Mouse (Mus musculus): Measurements from ENCODE around the gene Nedd9. TPM values are rescaled to one million over a fixed set of nuclear protein-coding genes. Genes with fewer than 3 reads are reported as not detected.

Nedd9 gene
- total RNA-seq, 2 experiments from 2014 or later = 19.8 to 24.1 TPM

DNA sequence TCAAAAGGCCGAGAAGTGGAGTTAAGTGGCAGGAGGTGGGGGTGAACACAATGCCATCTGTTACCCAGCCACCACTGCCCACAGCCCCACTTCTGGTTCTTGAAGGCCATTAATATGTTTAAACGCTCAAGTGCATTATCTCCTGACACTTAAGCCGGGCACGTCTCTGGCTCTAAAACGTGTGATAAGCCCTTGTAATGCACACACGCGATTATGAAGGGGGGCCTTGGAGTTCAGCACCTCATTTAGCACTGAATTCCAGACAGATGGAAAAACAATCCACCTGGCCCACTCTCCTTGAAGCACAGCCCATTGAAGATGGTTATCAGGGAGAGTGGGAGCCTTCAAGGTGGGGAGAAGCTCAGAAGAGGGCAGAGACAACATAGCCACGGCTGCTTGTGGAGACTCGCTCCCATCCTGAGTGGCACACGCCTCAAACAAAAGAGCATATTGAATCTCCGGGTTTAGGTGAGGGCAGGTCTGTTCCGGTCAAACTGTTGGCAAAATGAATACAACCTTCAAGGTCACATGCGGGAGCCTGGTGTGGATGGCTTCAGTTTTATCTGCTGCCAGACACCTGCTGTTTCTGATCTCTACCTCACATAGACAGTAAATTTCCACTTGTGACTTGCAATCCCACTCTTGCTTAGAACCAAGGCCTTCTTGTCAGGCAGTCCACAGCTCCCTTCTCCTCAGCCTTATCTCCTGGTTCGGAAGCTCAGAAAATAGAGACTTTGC lies 30.7 kb downstream of the Nedd9 start:
- DNase-seq = no peak

DNA sequence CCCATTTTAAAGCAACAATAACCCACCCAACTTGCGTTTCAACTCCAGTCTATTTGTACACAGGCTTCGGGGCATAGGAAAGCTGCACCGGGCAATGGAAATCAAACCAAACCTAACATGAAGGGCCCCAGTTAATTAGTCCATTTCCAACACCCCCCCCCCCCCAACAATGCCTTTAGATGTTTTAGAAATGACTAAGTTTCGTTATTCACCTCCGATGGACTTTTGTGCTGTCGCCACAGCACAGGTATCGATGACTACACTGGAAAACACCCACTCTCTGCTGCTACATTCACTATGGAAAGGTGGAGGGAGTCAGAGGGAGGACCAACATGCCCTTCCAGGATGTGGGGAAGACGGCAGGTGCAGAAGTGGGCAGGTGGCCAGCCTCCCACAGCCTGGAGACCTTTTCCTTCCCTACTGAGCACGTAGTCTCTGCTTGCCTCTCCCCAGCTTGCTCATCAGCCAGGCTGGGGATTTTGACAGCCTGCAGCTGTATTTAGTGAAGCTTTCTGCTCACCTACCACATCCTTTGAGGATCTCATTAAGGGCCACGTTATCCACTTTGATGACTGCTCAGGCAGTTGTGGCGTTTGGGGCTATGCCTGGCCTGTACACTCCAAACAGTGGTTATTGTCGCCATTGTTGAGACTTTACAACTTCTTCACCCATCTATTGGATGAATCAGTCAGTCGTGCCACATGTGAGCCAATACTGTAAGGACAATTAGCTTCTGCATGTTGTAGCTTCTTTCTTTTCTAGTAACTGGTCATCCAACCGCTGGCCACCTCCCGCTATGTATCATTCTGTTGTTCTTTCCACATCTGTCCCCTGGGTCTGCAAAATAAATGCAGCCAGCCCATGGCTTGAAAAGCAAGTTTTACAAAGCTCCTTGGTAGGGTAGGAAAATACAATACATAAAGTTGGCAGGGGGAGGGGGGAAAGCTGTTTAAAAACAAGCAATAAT lies 33.7 kb downstream of the Nedd9 start:
- DNase-seq = no peak

DNA sequence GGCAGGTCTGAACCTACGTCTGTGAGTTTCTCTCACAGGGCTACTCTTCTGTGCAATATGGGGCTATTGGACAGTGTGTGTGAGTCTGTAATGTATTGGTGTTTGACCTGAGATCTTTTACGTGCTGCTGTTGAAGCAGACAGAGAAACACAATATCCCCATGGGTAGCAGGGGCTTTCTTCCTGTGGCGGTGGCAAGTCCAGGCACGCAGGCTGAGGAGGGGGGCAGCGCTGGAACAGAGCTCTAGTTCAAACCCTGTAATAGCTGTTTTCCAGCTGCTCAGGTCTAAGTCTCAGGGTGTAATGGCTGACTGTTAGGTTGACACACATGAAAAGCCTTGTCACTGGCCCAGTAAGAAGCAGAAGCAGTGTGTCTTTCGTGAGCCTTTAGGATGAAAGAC lies 36.3 kb downstream of the Nedd9 start:
- no peak for DNase-seq

DNA sequence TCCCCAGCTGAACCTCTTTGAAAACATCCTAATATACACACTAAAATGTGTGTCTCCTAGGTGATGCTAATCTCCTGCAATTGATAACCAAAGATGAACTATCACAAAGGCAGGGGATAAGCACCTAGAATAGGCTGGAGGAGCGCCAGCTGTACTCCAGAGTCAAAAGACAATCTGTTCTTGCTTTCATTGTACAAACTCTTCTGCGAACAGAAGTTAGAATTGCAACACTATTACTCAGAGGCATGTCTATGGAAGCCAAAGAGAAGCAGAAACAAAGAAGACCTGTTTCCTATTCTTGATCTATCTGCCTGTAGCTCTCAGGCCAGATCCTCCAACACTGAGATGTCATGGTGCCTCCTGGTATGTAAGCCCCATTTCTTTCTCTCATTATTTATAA lies 38.0 kb downstream of the Nedd9 start:
- no peak for DNase-seq

DNA sequence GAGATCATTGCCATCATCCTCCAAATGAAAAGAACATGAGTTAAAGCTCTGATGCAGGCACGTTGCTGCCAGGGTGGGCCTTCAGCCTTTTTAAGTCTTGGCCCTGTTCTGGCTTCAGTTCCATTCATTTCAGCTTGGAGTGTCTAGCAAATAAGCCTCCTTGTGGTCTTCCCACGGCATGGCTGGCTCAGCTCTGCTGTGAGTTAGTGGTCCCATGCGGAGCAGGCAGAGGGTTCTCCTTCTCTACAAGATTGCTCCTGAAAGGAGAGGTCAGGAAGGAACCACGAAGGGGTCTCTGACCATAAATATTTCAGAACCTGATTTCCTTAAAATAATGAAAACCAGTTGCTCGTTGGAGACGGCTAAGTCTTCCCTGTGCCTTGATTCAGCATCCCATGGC lies 40.0 kb downstream of the Nedd9 start:
- DNase-seq = no peak

DNA sequence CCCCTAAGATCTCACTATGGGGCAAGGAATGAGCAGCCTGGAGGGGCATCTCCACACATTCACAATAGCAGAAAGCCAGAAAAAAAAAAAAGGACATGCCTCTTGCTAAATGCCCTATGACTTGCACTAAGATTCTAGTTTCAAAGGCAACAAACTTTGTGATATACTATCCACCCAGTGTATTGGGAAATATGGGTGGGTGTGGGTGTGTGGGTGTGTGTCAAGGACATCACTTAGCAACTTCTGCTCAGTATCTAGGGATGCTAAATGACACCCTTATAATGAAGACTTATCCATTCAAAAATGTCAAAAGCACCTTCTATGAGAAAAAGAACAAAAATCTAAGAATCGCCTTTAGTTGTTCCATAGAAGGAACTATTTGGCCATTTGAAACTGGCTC lies 40.6 kb downstream of the Nedd9 start:
- no peak for DNase-seq

DNA sequence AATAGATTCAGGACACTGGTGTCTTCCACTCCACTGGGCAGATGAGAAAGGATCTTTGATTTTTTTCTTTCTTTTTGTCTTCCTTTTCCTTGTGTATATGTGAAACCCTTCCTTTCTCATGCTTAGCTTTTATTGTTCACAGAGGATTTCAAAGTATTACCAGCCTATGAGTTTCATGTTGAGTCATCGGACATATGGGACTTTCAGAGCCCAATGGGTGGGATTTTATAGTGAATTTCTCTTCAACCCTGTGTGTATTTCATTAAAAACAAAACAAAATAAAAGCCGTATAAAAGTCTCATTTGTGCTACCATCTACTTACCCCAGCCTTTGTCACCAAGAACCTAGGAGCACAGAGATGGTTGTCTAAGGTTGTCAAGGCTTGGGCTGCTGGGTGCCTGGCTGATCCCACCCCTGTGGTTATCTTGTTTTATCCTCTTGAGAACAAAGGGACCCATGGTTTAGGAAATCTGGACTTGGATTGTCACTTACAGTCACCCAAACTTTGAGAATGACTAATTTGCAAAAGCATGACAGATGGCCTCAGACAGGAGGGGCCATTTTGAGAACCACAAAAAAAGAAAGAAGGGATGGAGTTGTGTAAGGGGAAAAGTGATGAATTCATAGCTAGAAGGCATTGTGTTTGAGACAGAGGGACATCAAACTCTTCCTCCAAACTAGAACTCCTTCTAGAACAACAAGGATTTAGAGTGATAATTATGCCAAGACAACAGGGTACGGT lies 41.9 kb downstream of the Nedd9 start:
- no peak for DNase-seq

DNA sequence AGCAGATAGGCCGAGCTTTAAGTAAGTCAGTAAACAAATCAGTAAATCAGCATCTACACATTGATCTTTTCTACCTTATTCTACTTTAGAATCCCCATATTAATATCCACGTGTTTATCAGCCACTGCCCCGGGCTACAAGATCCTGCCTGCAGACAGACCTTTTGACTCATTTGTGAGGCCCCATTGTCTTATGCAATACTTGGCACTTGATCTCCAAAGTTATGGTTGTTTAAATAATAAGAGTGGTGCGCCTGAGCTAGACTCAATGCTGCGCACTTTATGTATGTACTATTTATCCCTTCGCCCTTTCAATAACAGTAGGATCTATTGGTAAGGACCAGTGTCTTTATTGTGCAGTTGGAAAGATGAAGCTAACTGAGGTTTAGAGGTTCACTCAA lies 42.9 kb downstream of the Nedd9 start:
- DNase-seq = no peak

DNA sequence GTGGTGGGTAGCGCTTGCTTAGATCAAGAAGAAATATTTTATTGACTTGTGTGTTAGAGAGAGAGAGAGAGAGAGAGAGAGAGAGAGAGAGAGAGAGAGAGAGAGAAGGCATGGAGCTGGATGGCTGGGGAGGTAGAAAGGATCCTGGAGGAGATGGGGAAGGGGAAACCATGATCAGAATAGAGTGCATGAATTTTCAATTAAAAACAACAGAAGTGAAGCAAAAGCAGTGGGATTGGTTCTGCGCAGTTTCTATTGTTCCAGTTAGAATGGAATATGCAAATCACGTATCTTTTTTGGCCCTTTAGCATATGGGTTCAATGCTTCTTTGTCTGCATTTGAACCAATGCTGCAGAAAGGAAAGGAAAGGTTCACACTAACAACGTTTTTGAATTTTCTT lies 45.0 kb downstream of the Nedd9 start:
- DNase-seq = no peak

DNA sequence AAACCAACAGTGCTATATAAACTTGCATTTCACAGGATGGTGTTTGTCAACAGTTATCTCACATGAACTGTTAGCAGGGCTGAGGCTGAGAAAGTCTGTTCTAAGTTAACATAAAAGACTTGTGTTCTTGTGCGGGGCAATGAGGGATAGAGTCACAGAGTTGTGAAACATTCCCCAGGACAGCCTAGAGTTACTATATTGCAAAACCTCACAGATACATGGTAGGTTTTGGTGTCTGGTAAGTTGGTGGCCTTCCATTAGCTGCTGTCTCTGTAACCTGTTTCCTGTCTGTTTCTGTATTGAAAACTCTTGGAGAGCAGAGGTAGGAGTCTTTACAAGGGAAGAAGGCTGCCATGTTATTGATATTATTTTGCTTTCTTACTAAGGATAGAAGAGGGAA lies 47.0 kb downstream of the Nedd9 start:
- DNase-seq = no peak

DNA sequence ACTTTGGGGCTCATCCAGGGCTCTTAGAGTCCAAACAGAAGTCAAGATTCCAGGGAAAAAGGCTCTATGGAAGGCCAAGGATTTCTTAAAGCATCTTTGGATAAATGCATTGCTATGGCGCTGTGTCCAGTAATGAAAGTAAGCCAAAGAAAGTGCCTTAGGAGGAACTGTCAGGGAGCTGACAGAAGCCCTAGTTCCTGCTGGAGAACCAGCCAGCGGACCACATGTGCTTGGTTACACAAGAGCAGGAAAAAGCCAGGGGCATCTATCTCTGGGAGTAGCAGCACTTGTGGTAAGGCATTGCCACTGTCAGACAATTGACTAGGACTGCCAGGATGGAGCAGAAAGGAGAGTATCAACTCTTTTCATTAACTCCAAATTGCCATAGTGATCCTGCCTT lies 49.8 kb downstream of the Nedd9 start:
- peak in 1 of 2 experiments; percentile 61 for DNase-seq

DNA sequence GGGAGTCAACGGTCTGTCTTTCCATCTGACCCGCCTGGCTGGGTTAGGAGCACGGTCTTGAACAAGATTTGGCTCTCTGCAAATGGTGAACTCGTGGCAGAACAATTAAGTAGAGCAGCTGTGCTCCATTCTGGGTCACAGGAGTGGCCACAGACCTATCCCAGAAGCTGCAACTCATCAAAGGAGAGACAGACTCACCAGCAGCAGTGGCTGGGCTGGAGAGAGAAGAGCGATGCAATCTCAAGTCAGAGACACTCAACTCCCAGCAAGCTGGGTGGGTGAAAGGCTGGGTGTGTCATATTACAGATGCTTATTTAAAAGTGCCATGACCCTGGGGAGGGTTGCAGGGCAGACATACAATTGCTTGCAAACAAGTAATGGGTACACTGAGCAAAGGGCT lies 50.4 kb downstream of the Nedd9 start:
- DNase-seq = peak; percentile 44 to 70

DNA sequence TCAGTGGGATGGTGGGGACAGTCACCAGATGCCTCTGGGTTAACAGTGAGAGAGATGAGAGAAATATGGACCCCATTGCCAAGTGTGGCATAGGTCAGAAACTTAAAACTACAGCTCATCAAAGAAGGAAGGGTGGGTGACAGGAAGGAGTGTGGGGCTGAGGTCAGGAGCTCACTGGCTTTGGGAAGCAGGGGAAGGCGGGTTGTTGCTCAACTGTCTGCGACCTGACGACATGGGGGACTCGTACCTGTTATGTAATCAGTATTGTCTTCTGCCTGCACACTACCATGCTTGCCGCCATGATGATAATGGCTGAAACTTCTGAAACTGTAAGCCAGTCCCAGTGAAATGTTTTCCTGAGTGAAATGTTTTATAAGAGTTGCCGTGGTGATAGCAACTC lies 54.0 kb downstream of the Nedd9 start:
- DNase-seq = no peak

DNA sequence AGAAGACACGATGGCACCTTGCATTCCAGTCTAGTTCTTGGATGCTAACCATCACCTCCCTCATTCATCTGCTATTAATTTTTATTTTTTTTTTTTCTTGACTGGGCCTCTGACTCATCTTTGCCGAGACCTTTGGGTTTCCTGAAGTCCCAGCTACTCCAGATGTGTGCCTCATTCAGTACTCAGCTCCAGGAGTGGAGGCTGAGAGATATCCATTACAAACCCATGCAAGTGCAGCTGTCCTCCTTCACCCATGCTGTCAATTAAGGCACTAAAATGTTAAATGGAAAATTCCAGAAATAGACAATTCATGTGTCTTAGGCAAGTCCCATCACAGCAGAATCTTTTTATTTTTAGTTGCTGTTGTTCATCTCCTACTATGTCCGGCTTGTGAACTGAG lies 55.4 kb downstream of the Nedd9 start:
- DNase-seq = peak in 1 of 2 experiments; percentile 43

DNA sequence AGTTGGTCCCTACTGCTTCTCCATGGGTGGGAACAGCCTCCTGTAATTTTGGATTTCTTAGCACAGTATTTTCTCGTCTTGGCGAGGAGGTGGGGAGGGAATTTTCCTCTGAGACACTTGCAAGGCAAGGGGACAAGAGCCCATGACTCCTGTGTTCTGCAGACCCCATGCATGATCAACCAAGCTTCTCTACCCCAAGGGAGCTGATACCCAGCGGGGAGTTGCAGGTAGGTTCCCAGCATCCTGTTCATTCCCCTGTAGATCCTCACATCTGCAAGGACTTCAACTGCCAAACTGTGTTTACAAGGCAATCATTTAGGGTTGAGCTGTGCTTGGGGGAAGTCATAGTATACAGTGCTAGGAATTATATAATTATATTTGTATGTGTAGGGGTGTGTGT lies 60.1 kb downstream of the Nedd9 start:
- no peak for DNase-seq

DNA sequence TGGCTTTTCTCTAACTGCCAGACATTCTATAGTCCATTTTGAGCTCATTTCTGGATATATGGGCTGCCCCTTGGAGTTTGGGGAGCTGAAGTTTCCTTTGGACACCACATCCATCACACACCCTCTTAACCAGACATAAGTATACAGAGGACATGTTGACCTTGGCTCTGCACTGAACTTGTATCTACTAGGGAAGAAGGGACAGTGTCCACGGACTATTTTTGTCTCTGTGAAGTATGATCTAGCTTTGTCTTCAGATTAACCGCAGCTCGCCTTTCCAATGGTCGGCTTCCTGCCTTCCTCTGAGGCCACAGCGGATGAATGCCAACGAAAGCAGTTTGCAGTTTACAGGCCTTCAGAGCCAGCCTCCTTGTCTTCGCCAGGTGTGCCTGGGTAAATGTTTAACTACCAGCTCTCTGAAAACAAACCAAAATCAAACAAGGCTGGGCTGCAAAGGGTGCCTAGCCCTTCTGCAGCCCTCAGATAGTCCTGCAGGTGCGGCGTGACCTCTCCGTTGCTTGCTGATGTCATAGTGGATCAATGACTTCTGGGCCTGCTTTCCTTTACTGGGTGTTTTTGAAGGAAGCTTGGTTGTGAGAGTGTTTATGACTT lies 63.6 kb downstream of the Nedd9 start:
- peak in 1 of 2 experiments; percentile 54 for DNase-seq

DNA sequence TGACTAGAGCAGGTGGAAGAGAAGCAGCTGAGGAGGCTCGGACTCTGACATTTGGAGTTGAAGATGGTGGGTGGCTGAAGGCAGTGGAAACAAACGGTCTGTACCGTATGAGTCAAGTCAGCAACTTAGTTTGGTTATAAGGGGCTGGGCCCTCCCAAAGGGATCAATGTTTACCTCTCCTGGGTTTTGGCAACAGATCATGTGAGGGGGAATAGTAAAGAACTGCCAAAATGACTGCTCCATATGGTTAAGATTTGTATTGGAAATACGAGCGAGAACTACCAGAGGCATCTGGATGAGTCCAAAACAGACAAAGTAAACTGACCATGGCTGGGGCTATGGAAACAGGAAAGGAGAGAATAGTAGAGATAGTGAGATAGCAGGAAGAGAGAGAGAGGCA lies 64.6 kb downstream of the Nedd9 start:
- DNase-seq = no peak

DNA sequence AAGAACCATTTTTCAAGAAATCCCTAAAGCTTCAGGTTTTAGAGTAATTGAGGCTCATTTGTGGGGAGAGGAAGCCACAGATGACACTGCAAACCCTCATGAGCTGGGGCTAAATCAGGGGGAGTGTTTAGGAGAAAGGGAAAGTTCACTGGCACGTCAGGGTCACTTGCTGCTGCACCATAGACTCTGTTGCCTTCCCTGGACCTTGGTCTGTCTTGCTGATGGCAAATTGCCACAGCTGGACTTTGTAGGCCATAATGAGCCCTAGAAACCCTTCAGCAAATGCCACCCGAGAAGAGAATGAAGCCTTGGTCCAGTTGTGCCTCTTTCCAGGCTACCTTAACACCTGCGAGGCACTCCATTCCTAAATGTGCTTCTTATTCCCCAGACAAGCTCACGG lies 66.8 kb downstream of the Nedd9 start:
- no peak for DNase-seq

DNA sequence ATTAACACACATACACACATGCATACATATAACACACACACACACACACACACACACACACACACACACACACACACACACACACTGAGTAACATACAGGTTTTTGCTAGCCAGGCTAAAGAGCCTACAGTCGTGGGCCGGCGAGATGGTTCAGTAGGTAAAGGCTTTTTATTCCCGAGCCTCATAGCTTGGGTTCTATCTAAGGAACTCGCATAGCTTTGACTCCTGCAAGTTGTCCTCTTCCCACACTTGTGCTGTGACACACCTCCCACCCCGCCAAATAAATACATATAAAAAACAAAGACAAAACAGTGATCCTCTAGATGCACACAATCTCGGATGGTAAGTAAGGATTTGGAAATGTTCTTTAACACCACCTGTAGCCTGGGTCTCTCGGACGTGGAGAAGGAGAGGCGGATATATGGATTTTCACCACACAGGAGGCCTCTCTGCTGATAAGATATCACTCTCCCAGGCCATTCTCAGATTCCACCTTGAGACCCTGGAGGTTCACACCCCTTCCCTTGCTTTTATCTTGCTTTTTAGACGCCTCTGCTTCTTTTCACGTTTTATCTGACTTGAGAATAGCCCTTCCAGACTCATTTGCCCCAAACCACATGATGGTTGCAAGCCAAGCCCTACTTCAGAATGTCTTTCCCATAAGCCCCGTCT lies 68.8 kb downstream of the Nedd9 start:
- DNase-seq = no peak

DNA sequence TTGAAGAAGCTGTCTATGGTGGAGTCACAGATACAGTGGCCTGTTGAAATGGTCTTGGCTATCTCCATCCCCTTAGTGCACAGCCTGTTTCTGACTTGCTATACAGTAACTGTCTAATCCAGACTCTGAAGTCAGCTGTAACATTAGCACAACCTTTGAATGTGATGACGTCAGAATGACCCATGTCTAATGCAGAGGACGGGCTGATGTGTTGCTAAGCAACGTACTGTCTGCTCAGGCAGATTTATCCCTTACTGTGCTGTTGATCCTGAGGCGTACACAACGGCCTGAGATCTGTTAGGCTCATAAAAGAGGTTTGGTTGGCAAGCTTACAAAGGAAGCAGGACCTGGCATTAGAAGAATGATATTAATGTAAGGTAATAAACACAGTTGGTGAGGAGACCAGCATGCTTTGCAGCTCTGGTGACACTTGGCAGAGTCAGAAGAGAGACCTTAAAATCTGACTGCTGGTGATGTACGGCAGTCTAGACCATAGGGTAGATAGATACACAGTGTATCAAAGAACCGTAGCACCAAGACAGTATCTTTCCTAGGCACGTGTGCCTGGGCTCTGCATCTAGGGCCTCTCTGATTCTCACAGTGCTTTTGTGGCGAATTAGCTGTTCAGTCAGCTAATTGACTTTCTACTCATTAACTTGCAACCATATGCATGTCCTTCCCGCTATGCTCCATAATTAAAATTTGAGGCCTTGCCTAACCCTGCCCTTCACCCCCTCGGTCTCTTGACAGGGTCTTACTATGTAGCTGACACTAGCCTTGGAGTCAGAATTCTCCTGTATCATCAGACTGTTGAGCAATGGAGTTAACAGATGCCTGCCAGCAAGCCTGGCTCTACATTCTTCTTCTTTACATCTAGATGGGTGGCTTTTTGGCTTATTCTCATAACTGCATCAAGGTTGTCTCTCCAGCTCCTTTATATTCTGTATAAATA lies 70.8 kb downstream of the Nedd9 start:
- DNase-seq = no peak
